Mouse (Mus musculus): ENCODE measurements around the gene Arhgef33. TPM values are rescaled to one million over a fixed set of nuclear protein-coding genes. Genes with fewer than 3 reads are reported as not detected.
A peak's percentile ranks its signal among the peaks of the same experiment; 100 is the strongest.
"Not testable (repeated sequence)": the region's sequence is repeated elsewhere in the genome, so short reads cannot be mapped to it uniquely, and the experiment has no call there.

Gene Arhgef33
- polyA plus RNA-seq, 1 experiment from 2014 or later, result 0.82 TPM

DNA sequence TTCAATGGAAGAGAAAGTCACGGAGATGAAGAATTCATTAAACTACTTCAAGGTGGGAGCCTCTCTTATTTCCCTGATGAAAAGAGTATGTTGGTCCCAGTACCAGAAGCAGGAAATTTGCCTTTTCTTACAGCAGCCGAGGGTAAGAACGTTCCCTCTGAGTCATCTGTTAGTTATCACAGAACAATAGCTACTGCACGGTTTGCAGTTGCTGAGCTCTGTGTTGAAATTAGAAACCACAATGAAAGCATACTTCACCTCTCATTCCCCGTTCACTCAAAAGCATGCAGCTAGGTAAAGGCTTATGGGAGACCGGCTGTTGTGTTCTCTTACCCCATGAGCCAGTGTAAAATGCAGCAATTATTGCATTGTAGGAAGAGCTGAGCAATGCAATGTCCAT is 40.0 kb downstream of the Arhgef33 start:
- no peaks in the 10 kb centered on the region for H3K4me1 ChIP-seq
- no peaks in the 10 kb centered on the region for H3K27me3 ChIP-seq
- WGBS, result 48% methylated on average over 6 of the region's 6 CpGs
- ATAC-seq (ENCODE audit: borderline replicate concordance, extremely low read depth, low FRiP score, low TSS enrichment), result no peak
- H3K9me3 ChIP-seq, result no peaks in the 10 kb centered on the region
- H3K4me2 ChIP-seq, result no peak overlapping the region
- no peak overlapping the region for H3K4me3 ChIP-seq
- H3K9ac ChIP-seq, result no peak overlapping the region
- no peaks in the 10 kb centered on the region for H3K36me3 ChIP-seq
- no peak overlapping the region for H3K27ac ChIP-seq

DNA sequence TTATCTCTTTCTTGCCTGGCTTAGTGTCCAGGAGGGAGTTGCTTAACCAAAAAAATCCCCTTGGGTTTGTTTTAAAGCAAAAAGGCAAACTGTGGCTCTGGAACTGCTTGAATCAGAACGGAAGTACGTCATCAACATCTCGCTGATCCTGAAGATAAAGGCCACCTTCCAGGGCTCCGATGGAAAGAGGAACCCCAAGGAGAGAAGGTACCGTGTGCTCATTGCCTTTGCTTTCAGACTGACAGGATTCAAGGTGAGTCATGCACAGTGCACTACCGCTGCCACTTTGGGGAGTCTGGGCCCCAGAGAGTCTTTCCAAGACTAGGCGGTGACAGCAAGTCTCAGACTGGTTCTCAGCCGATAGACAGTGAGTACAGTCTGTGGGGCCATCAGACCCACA is 53.0 kb downstream of the Arhgef33 start:
- Histone ChIP-seq H3K27me3 (no peaks in the 10 kb centered on the region), H3K9ac (no peak overlapping the region), H3K4me3 (no peak overlapping the region), H3K36me3 (no peaks in the 10 kb centered on the region), H3K4me1 (no peaks in the 10 kb centered on the region), H3K4me2 (no peak overlapping the region), H3K9me3 (no peaks in the 10 kb centered on the region), H3K27ac (no peak overlapping the region)
- ATAC-seq (ENCODE audit: borderline replicate concordance, extremely low read depth, low FRiP score, low TSS enrichment), result no peak
- WGBS, result 76% methylated on average over 8 of the region's 8 CpGs

DNA sequence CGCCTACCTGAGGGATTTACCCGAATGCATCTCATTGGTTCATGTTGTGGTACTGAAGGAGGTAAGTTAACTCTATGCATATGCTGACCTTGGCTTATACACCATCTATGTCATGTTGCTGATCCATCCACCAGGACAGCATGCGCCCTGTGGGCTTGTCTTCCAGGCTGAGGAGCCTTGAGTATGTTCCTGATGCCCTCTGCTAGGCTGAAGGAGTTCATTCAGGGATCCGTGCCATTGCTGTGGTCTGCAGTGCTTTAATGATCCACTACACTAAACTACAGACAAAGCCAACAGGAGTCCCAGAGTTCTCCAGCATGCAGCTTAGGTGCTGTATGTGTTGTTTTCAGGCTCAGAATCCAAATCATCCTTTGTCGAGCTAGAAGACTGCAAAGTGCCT is 60.1 kb downstream of the Arhgef33 start:
- Histone ChIP-seq H3K36me3 (no peaks in the 10 kb centered on the region), H3K4me1 (no peaks in the 10 kb centered on the region), H3K9me3 (no peaks in the 10 kb centered on the region), H3K27ac (no peak overlapping the region), H3K4me2 (no peak overlapping the region), H3K27me3 (no peaks in the 10 kb centered on the region), H3K4me3 (no peak overlapping the region), H3K9ac (no peak overlapping the region)
- no peak for ATAC-seq (ENCODE audit: borderline replicate concordance, extremely low read depth, low FRiP score, low TSS enrichment)
- WGBS, result 80% methylated on average over 5 of the region's 5 CpGs

DNA sequence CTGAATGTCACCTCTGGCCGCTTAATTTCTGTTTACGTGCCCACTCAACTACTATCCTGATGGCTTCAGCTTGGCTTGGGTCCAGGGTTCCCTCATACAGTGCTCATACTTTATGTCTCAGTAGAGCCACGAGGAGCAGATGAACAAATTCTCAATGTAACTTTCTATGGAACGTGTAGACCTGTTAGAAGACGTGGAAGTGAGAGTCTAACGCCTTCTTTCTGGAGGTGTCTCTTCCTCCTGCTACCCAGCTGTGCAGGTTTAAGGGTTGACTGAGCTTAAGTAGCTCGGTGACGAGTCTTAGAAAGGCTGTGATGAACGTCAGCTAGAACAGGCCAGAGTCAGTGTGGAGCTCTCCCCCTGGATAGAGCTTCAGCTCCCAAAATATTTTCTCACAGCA is 61.4 kb downstream of the Arhgef33 start:
- Histone ChIP-seq H3K36me3 (no peaks in the 10 kb centered on the region), H3K4me2 (no peak overlapping the region), H3K9me3 (no peaks in the 10 kb centered on the region), H3K9ac (no peak overlapping the region), H3K27me3 (no peaks in the 10 kb centered on the region), H3K27ac (no peak overlapping the region), H3K4me1 (peaks cover 5% of the 10 kb centered on the region; the same call in 1 of the 2 replicates), H3K4me3 (no peak overlapping the region)
- WGBS, result 76% methylated on average over 9 of the region's 9 CpGs
- no peak for ATAC-seq (ENCODE audit: borderline replicate concordance, extremely low read depth, low FRiP score, low TSS enrichment)

DNA sequence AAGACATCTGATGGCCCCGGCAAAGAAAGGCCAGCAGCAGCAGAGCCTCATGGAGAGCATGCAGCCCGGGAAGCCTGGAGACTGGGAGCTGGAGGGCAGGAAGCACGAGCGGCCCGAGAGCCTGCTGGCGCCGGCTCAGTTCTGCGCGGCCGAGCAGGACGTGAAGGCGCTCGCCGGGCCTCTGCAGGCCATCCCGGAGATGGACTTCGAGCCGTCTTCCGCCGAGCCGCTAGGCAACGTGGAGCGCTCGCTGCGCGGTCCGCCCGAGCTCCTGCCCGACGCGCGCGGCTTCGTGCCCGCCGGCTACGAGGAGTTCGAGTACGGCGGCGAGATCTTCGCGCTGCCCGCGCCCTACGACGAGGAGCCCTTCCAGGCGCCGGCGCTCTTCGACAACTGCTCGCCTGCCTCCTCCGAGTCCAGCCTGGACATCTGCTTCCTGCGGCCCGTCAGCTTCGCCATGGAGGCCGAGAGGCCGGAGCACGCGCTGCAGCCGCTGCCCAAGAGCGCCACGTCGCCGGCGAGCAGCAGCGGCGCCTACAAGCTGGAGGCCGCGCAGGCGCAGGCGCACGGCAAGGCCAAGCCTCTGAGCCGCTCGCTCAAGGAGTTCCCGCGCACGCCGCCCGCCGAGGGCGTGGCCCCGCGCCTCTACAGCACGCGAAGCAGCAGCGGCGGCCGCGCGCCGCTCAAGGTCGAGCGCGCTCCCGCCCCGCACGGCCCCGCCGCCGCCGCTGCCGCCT is 66.0 kb downstream of the Arhgef33 start, which contains the start of gene Gm10190:
Gm10190 (minus strand) TSS at position 553 of the 737 bp plus-strand sequence.
- H3K4me3 ChIP-seq, result peak within 1 kb of the TSS; percentile 44
- H3K27ac ChIP-seq, result peak within 1 kb of the TSS; percentile 46
- no peaks in the 10 kb centered on the region; the same call in 1 of the 2 replicates for H3K27me3 ChIP-seq
- H3K9me3 ChIP-seq, result no peaks in the 10 kb centered on the region
- peak within 1 kb of the TSS; percentile 86 for H3K4me2 ChIP-seq
- H3K9ac ChIP-seq, result peak within 1 kb of the TSS; percentile 57
- no peaks in the 10 kb centered on the region for H3K36me3 ChIP-seq
- peak; percentile 99 for ATAC-seq (ENCODE audit: borderline replicate concordance, extremely low read depth, low FRiP score, low TSS enrichment)
- peaks cover 5% of the 10 kb centered on the region for H3K4me1 ChIP-seq
- 3% methylated on average over 95 of the region's 102 CpGs for WGBS

DNA sequence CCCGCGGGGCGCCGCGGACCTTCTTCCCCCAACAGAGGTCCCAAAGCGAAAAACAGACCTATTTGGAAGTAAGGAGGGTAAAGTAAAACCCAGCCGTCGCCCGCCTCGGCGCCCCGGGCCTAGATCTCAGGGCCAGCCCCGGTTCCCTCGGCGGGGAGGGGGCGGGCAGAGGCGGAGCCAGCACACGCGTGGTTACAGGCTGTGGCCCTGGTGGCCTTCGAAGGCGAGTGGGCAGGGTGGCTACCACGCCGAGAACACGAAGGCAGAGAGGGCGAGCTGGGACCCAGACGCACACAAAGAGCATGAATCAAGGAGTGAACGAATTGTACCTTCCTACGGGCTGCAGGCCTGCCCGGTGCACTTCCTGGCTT is 66.5 kb downstream of the Arhgef33 start:
- peak; percentile 79 for ATAC-seq (ENCODE audit: borderline replicate concordance, extremely low read depth, low FRiP score, low TSS enrichment)
- Histone ChIP-seq H3K36me3 (no peaks in the 10 kb centered on the region), H3K4me3 (peak overlapping the region; percentile 44), H3K9ac (peak overlapping the region; percentile 46), H3K27ac (no peak overlapping the region), H3K9me3 (no peaks in the 10 kb centered on the region), H3K4me1 (peaks cover 5% of the 10 kb centered on the region), H3K27me3 (no peaks in the 10 kb centered on the region; the same call in 1 of the 2 replicates), H3K4me2 (peak overlapping the region; percentile 86)
- WGBS, result 19% methylated on average over 29 of the region's 29 CpGs

DNA sequence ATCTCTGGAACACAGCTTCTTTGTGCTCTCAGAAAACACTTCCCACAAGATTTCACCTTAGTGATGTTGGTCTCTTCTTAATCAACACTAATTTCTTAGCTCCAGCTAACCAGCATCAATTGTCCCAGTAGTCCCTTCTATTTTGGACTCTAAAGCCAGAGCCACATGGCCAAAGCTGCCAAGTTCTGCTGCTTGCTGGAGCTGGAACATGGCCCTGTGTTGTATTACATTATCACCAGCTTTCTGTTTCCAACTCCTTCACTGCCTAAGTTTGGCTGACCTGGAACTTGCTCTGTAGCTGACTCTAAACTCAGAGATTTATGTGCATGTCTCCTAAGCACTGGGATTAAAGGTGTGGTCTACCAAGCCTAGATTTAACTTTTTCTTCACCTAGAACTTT is 71.2 kb downstream of the Arhgef33 start:
- not testable (repeated sequence) for H3K9ac ChIP-seq; H3K27ac ChIP-seq; H3K4me1 ChIP-seq; H3K27me3 ChIP-seq; ATAC-seq (ENCODE audit: borderline replicate concordance, extremely low read depth, low FRiP score, low TSS enrichment); H3K36me3 ChIP-seq; H3K9me3 ChIP-seq; H3K4me2 ChIP-seq; H3K4me3 ChIP-seq

DNA sequence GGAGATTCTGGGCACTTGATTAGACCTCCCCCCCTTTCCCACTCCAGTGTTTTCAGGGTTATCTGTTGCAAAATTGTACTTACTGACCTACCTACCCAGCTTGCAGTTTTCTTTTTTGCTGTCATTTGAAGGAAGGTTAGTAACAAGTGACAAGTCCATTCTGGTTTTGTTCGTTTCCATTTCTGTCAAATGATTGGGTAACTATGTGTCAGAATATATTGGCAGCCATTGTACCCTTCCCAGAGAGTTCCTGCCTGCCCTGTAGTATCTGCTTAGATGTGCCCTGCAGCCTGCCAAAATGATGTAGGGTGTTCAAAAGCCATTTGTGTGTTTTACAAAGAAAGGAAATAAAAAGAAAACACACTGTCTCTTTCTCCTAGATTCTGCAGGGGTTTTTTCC is 78.5 kb downstream of the Arhgef33 start:
- H3K4me1 ChIP-seq, result no peaks in the 10 kb centered on the region
- no peaks in the 10 kb centered on the region for H3K27me3 ChIP-seq
- H3K27ac ChIP-seq, result no peak overlapping the region
- no peak for ATAC-seq (ENCODE audit: borderline replicate concordance, extremely low read depth, low FRiP score, low TSS enrichment)
- H3K9ac ChIP-seq, result no peak overlapping the region
- H3K36me3 ChIP-seq, result no peaks in the 10 kb centered on the region
- H3K4me3 ChIP-seq, result no peak overlapping the region
- H3K4me2 ChIP-seq, result no peak overlapping the region
- H3K9me3 ChIP-seq, result no peaks in the 10 kb centered on the region
- WGBS, result 39% methylated on average over 1 of the region's 1 CpGs

DNA sequence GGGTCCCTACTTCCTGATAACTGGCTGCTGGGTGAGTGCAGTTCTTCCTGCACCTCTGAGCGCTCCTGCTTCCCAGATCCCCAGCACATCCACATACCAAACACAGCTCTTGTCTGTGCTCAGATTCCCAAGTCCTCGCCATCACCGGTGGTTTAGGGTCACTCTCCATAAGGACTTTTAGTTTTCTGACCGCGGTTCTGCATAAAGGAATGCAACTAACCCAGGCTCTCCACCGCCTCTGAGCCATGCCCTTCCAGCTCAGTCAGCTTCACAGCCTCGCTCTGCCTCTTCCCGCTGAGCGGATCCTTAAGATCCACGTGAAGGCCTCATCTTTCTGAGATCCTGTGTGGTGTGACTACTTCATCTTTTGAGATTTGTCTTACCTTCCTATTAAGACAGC is 82.8 kb downstream of the Arhgef33 start:
- Histone ChIP-seq H3K27me3 (no peaks in the 10 kb centered on the region), H3K9ac (no peak overlapping the region), H3K9me3 (no peaks in the 10 kb centered on the region), H3K4me3 (no peak overlapping the region), H3K27ac (no peak overlapping the region), H3K4me1 (peaks cover 6% of the 10 kb centered on the region; the same call in 1 of the 2 replicates), H3K4me2 (no peak overlapping the region), H3K36me3 (no peaks in the 10 kb centered on the region)
- ATAC-seq (ENCODE audit: borderline replicate concordance, extremely low read depth, low FRiP score, low TSS enrichment), result no peak
- WGBS, result 57% methylated on average over 10 of the region's 10 CpGs

DNA sequence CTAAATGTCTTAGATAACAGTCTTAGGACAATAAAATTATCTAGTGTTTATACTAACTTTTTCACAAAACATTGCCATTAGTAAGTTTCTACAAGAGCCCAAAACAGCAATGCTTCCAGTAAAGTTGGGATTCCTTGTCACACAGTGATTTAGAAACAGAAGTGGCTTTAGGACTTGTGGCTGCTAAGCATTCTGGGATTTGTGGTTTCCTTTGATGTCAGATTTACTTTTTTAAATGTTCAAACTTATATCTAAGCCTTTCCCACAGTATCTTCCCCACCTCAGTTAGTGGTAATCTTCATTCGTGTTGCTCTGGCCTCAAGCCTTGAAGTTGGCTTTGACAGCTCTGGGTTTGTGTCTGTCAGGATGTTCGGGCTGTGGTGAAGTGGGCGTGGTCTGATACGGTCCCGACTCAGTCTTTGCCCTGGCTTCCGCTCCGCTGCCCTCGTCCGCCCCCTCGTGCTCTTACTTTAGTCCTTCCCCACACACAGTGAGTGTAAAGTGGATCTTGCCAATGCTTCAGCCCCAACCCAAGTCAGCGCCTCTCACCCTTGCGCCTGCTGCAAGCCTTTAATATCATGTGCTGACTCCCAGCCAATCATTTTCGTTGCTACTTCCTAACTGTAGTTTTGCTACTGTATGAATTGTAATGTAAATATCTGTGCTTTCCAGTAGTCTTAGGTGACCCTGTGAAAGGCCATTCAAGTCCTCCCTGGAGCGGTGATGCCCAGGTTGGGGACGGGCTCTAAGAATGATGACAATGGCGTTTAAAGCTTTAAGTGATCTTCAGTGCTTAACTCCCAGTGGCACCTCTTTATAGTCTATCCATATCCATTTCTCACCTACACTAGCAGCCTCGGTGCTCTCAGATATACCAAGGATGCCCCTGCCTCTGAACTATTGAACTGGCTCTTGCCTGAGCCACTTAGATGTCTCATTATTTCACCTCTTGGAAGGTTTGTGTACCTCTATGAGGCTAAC is 84.5 kb downstream of the Arhgef33 start:
- no peaks in the 10 kb centered on the region for H3K36me3 ChIP-seq
- peak overlapping the region; percentile 23 for H3K9ac ChIP-seq
- H3K9me3 ChIP-seq, result no peaks in the 10 kb centered on the region
- H3K4me3 ChIP-seq, result peak overlapping the region; percentile 45
- peaks cover 6% of the 10 kb centered on the region; the same call in 1 of the 2 replicates for H3K4me1 ChIP-seq
- no peaks in the 10 kb centered on the region for H3K27me3 ChIP-seq
- WGBS, result 10% methylated on average over 17 of the region's 17 CpGs
- peak; percentile 95 for ATAC-seq (ENCODE audit: borderline replicate concordance, extremely low read depth, low FRiP score, low TSS enrichment)
- 0 out of 2 replicates have a peak overlapping the region, but pooled peaks have one; percentile 2 for H3K27ac ChIP-seq
- H3K4me2 ChIP-seq, result peak overlapping the region; percentile 66

DNA sequence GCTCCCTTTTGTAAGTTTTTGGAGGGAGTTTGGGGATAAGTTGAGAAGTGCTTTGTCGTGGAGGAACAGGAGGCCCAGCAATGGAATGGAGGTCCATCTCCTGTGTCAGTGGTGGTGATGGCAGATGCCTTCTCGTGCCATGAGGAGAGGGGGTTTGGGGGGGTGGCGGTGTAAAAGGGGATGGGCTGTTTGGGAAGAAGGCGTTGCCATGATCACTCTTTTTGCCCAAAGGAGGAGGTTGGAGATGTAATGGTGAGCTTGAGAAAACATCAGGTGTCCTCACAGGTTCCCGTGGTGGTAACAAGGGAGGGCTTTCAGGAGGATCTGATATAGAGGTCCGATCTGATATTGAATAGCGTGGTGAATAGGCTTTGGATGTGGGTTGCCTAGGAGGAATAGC is 91.0 kb downstream of the Arhgef33 start:
- Histone ChIP-seq H3K27ac (no peak overlapping the region), H3K4me3 (no peak overlapping the region), H3K4me2 (no peak overlapping the region), H3K36me3 (peaks cover 23% of the 10 kb centered on the region), H3K9me3 (no peaks in the 10 kb centered on the region), H3K27me3 (no peaks in the 10 kb centered on the region), H3K9ac (no peak overlapping the region), H3K4me1 (no peaks in the 10 kb centered on the region)
- 90% methylated on average over 7 of the region's 7 CpGs for WGBS
- ATAC-seq (ENCODE audit: borderline replicate concordance, extremely low read depth, low FRiP score, low TSS enrichment), result no peak

DNA sequence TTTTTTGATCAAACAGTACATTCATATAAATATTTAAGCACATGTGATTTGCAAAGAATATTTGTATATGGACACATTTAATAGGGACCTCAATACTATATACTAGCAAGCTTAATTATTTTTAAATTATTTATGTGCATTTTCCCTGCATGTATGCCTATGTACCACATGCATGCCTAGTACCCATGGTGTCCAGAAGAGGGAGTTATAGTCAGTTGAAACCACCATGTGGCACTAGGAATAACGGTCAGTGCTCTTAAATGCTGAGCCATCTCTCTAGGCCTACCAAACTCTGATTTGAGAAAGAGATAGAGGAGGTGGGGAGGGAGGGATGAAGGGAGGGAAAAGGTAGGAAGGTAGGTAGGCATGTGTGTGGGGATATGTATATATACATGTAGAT is 104.0 kb downstream of the Arhgef33 start:
- H3K9ac ChIP-seq, result no peak overlapping the region
- 48% methylated on average over 1 of the region's 1 CpGs for WGBS
- H3K4me2 ChIP-seq, result no peak overlapping the region
- H3K4me3 ChIP-seq, result no peak overlapping the region
- H3K36me3 ChIP-seq, result peaks cover 70% of the 10 kb centered on the region
- H3K4me1 ChIP-seq, result no peaks in the 10 kb centered on the region
- H3K27me3 ChIP-seq, result no peaks in the 10 kb centered on the region
- no peaks in the 10 kb centered on the region for H3K9me3 ChIP-seq
- ATAC-seq (ENCODE audit: borderline replicate concordance, extremely low read depth, low FRiP score, low TSS enrichment), result no peak
- H3K27ac ChIP-seq, result no peak overlapping the region

Measured in lung, embryonic 15.5 days (tissue).